Mouse (Mus musculus) heart, embryonic 10.5 days (tissue): ENCODE results near the gene 1700028K03Rik. TPM values are rescaled to one million over a fixed set of nuclear protein-coding genes. Genes with fewer than 3 reads are reported as not detected.

Experiments
- DNase-seq: peaks from one replicate; pipeline ENCODE4 v3.0.0-alpha.2; 2017; ENCODE audit warnings: low spot score
- H3K27ac ChIP-seq: fragments of 300-500 bp; sonication (generic); 2 replicates; pipeline ENCODE4 v1.5.1; 2016; ENCODE audit warnings: mild to moderate bottlenecking
- H3K27me3 ChIP-seq: fragments of 300-500 bp; sonication (generic); 2 replicates; pipeline ENCODE4 v1.6.1; 2016; ENCODE audit warnings: mild to moderate bottlenecking; ENCODE audit not compliant: poor library complexity, insufficient read depth, severe bottlenecking
- H3K36me3 ChIP-seq: fragments of 300-500 bp; sonication (generic); 2 replicates; pipeline ENCODE4 v1.6.1; 2016; ENCODE audit warnings: mild to moderate bottlenecking, moderate library complexity
- H3K4me1 ChIP-seq: fragments of 300-500 bp; sonication (generic); 2 replicates; pipeline ENCODE4 v1.6.1; 2016; ENCODE audit warnings: mild to moderate bottlenecking
- H3K4me3 ChIP-seq: fragments of 300-500 bp; sonication (generic); 2 replicates; pipeline ENCODE4 v1.5.1; 2016; ENCODE audit warnings: mild to moderate bottlenecking, moderate library complexity
- H3K9me3 ChIP-seq: fragments of 300-500 bp; sonication (generic); 2 replicates; pipeline ENCODE4 v1.6.1; 2016; ENCODE audit warnings: mild to moderate bottlenecking, moderate library complexity
- WGBS: fragments of 180-500 bp; shearing (Covaris S2); methylation state at CpG from one replicate; pipeline ENCODE4 v1.1.7; 2016; 5-methylcytosine and 5-hydroxymethylcytosine counted together
- polyA plus RNA-seq: library from polyadenylated mRNA; unstranded; fragments of >200 nt; fragmentation: Nextera tagmentation; extraction: Ambion mirVana; gene quantifications from 2 replicates; pipeline ENCODE4 v1.2.1, GENCODE M21; 2016

The 1700028K03Rik gene
- polyA plus RNA-seq, 1 experiment from 2014 or later, result 0.06 TPM

GRCm38 (mm10) chr5:107556969-107557368 is 22.5 kb downstream of the 1700028K03Rik start:
- 84% methylated on average over 3 of the region's 3 CpGs for WGBS
- no peak for DNase-seq
- H3K4me1 ChIP-seq, result no peaks in the 10 kb centered on the region
- H3K9me3 ChIP-seq, result no peaks in the 10 kb centered on the region
- no peak overlapping the region for H3K4me3 ChIP-seq
- H3K36me3 ChIP-seq, result peaks cover 66% of the 10 kb centered on the region
- no peak overlapping the region for H3K27ac ChIP-seq
- no peaks in the 10 kb centered on the region for H3K27me3 ChIP-seq

DNA sequence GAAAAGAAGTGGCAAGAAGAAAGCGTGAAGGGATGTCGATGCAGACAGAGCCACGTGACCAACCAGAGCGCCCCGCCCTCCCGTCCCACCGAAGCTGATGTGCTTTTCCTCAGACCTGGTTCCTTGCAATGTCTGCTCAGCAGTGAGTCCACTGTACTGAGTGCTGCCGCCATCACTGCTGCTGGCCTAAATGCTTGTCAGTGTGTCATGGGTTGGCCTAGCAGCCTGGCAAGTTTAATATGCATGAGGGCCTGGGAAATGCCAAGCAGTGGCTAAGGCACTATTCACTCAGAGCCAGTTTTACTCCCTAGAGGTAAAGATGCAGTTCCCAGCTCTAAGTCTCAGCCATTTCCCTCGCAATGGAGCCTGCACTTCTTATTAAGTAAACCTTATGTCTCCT is 34.6 kb downstream of the 1700028K03Rik start:
- Histone ChIP-seq H3K9me3 (no peaks in the 10 kb centered on the region), H3K4me1 (no peaks in the 10 kb centered on the region), H3K36me3 (peaks cover 73% of the 10 kb centered on the region), H3K27me3 (no peaks in the 10 kb centered on the region), H3K27ac (no peak overlapping the region), H3K4me3 (no peak overlapping the region)
- WGBS, result 95% methylated on average over 9 of the region's 9 CpGs
- DNase-seq, result no peak

GRCm38 (mm10) chr5:107597301-107598077 is 63.0 kb downstream of the 1700028K03Rik start, which contains the start of the genes Rpap2 and Glmn:
Rpap2 (plus strand) TSS chr5:107597373.
Glmn (minus strand) TSS chr5:107597888.
- Histone ChIP-seq H3K9me3 (no peaks in the 10 kb centered on the region), H3K27ac (peak within 1 kb of the TSS; percentile 95), H3K4me1 (0 out of 2 replicates have a peak, but pooled peaks cover 3% of the 10 kb centered on the region), H3K27me3 (no peaks in the 10 kb centered on the region), H3K36me3 (peaks cover 24% of the 10 kb centered on the region), H3K4me3 (peak within 1 kb of the TSS; percentile 77)
- WGBS, result under 1% methylated on average over 46 of the region's 64 CpGs
- DNase-seq, result peak; percentile 96

DNA sequence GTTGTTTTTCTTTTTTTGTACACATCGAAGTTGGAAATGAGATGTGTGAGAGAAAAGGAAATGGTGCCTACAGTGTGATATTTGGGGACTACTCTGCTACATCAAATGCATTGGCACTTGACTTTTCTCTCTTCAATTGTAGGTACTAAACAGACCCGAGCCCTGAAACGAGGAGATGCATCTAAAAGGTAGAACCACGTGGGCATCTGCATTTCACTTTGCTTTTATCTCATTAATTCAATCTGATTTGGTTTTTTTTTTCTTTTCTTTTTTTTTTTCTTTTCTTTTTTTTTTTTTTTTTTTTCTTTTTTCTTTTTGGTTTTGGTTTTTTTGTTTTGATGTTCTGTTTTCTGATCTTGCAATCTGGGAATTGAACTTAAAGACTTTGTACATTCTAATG is 63.9 kb downstream of the 1700028K03Rik start:
- Histone ChIP-seq H3K9me3 (no peaks in the 10 kb centered on the region), H3K27ac (0 out of 2 replicates have a peak overlapping the region, but pooled peaks have one; percentile 95), H3K36me3 (peaks cover 26% of the 10 kb centered on the region), H3K4me1 (0 out of 2 replicates have a peak, but pooled peaks cover 3% of the 10 kb centered on the region), H3K4me3 (peak overlapping the region; percentile 77), H3K27me3 (no peaks in the 10 kb centered on the region)
- DNase-seq, result no peak
- WGBS, result 38% methylated on average over 4 of the region's 4 CpGs

Other genes with a start within 250 kb of the 1700028K03Rik start
- 36.7 and 54.6 TPM in 2 replicates for gene Tgfbr3, start 245.1 kb upstream of the 1700028K03Rik start, polyA plus RNA-seq
- gene Brdt, start 203.6 kb upstream of the 1700028K03Rik start, polyA plus RNA-seq, result 0.62 and 0.63 TPM in 2 replicates
- gene Ephx4, start 132.0 kb upstream of the 1700028K03Rik start, polyA plus RNA-seq, result 0.58 and 0.72 TPM in 2 replicates
- gene Lpcat2b, start 103.2 kb upstream of the 1700028K03Rik start, polyA plus RNA-seq, result not detected in 2 replicates
- gene Btbd8, start 96.7 kb upstream of the 1700028K03Rik start, polyA plus RNA-seq, result 3.2 and 3.4 TPM in 2 replicates
- 0.24 and 0.25 TPM in 2 replicates for gene Gm42669, start 27.1 kb upstream of the 1700028K03Rik start, polyA plus RNA-seq
- gene Rpap2, start 62.7 kb downstream of the 1700028K03Rik start, polyA plus RNA-seq, result 14.4 and 18.7 TPM in 2 replicates
- 27.2 and 30.6 TPM in 2 replicates for gene Glmn, start 63.2 kb downstream of the 1700028K03Rik start, polyA plus RNA-seq
- gene Gfi1, start 191.3 kb downstream of the 1700028K03Rik start, polyA plus RNA-seq, result not detected in 2 replicates